Mouse (Mus musculus) E14TG2a.4 (cell line): ENCODE data around the gene Pakap.

Experiments
- CTCF ChIP-seq: conservative IDR thresholded peaks from 2 replicates; pipeline ENCODE4 v1.5.1; 2014; ENCODE audit warnings: low read length
- POU5F1 ChIP-seq: IDR thresholded peaks from 2 replicates; pipeline ENCODE4 v1.6.1; 2014; ENCODE audit warnings: low read length, borderline replicate concordance

DNA sequence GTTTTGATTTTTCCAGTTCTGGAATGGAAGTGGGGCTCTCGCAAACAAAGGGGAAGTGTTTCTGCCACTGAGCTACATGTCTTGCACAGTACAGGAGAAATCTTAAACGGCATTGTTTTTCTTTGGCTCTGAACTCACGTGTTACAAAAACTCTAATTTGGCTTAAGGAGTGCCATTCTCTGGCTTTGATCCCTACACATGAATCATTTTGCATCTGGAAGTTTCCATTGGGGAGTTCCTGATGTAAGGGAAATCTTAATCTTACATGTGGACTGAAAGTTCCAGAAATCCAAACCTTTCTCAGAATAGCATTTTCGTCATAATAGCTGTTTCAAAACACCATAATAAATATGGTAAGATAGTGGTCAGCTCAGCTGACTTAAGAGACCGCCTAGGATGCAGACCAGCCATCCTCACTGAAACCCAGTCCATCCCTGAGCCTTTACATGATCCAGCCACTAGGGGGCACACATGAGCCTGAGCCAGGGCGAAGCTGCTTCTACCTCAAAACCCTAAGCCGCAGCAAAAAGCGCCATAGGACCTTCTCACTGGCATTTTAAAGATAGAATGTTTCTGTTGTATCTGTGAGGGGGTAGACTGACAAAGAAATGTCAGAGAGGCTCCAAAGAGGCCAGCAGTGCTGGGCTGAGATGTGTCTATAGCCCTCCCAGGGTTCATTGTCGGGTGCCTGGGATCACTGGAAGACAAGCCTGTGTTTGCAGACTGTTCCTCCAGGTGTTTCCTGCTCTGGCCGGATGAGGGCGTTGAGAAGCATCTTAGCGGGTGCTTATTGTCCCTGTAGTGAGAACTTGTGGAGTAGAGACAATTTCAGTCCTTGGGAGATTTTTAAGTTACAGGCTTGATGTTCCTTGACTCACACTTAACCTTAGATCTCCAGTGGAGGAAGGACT, 105.3 kb downstream of the Pakap start:
- TF ChIP-seq CTCF (peak; percentile 86), POU5F1 (no peak)
